Mouse (Mus musculus) liver, embryonic 14.5 days (tissue): Measurements from ENCODE around the gene Clcn5.

Source experiments
- CTCF ChIP-seq: IDR thresholded peaks from 2 replicates; pipeline ENCODE4 v1.5.1; 2016; ENCODE audit warnings: antibody characterized with exemption, low read depth, control low read depth
- EP300 ChIP-seq: IDR thresholded peaks from 2 replicates; pipeline ENCODE4 v1.6.1; 2016; ENCODE audit warnings: antibody characterized with exemption, low read depth

DNA sequence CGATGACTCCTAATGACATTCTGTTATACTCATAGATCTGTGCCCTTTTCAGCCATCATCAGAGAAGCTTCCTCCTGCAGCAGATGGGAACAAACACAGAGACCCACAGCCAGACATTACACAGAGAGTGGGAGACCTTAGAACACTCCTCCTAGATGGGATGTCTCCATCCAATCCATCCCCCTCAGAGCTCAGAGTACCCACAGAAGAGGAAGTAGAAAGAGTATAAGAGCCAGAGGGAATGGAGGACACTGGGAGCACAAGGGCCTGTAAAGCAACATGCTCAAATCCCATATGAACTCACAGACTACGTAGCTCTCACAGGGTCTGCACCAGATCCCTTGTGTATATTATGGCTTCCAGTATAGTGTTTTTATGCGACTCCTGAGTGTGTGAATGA is 115.6 kb downstream of the Clcn5 start:
- TF ChIP-seq CTCF = no peak
- TF ChIP-seq EP300 = no peak
